Mouse (Mus musculus) urinary bladder, postnatal 36 days (tissue): ENCODE results near the gene Vmn1r35.
"Not testable (repeated sequence)": the region's sequence is repeated elsewhere in the genome, so short reads cannot be mapped to it uniquely, and the experiment has no call there.

ENCODE experiments used
- DNase-seq, 2 experiments: peaks; one replicate each; pipeline ENCODE4 v3.0.0; 2022; ENCODE audit warnings: low spot score in 2 of 2, mixed read lengths in 1 of 2

Vmn1r35 gene

GRCm38 (mm10) chr6:66685806-66686205, at the start of gene Vmn1r35:
TSS of gene Vmn1r35 (minus strand) at chr6:66685906.
- DNase-seq: no peak

- DNase-seq: not testable (repeated sequence)
Observed at GRCm38 (mm10) chr6:66729082-66729481, 43.4 kb upstream of the Vmn1r35 start, which contains the start of gene Vmn1r37. TSS of gene Vmn1r37 (plus strand) at chr6:66729382.

GRCm38 (mm10) chr6:66719068-66719467, 33.4 kb upstream of the Vmn1r35 start, which contains the start of gene Vmn1r36:
TSS of gene Vmn1r36 (minus strand) at chr6:66719168.
- DNase-seq: not testable (repeated sequence)

DNA sequence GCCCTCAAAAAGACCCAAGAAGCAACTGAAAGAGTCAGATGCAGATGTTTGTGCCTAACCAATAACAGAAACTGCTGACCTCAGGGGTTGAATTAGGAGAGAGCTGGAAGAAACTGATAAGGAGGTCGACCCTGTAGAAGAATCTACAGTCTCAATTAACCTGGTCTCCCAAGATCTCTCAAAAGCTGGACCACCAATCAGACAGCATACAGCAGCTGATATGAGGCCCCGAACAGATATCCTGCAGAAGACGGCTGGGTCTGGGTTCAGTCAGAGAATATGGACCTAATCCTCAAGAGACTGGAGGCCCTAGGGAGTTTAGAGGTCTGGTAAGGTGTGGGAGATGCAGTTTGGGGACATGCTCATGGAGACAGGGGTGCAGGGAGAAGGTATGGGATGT, 28.1 kb upstream of the Vmn1r35 start:
- DNase-seq: no peak

- DNase-seq: no peak
Observed at GRCm38 (mm10) chr6:66708901-66709300, 23.2 kb upstream of the Vmn1r35 start.

GRCm38 (mm10) chr6:66643779-66644178, 41.9 kb downstream of the Vmn1r35 start, which contains the start of gene Vmn1r34:
TSS of gene Vmn1r34 (minus strand) at chr6:66643879.
- no peak for DNase-seq
